Mouse (Mus musculus) intestine, postnatal 0 days (tissue): Measurements from ENCODE around the gene Kcnj10. TPM values are rescaled to one million over a fixed set of nuclear protein-coding genes. Genes with fewer than 3 reads are reported as not detected.
A peak's percentile ranks its signal among the peaks of the same experiment; 100 is the strongest.

Experiments used
- ATAC-seq: fragments of 200-750 bp; cut with Nextera tagmentation; 2 replicates; pipeline ENCODE4 v1.8.0; 2017; ENCODE audit warnings: mild to moderate bottlenecking, moderate TSS enrichment, moderate library complexity
- H3K27ac ChIP-seq: fragments of 300-500 bp; sonication (generic); 2 replicates; pipeline ENCODE4 v1.5.1; 2014; ENCODE audit warnings: mild to moderate bottlenecking, low read depth, low read length, moderate library complexity
- H3K27me3 ChIP-seq: fragments of 300-500 bp; sonication (generic); replicated peaks from 2 replicates; pipeline ENCODE4 v1.6.1; 2014; ENCODE audit warnings: low read length, mixed read lengths; ENCODE audit not compliant: control insufficient read depth, insufficient read depth
- H3K36me3 ChIP-seq: fragments of 300-500 bp; sonication (generic); 2 replicates; pipeline ENCODE4 v1.6.1; 2014; ENCODE audit warnings: mild to moderate bottlenecking, moderate library complexity; ENCODE audit not compliant: control insufficient read depth, insufficient read depth
- H3K4me1 ChIP-seq: fragments of 300-500 bp; sonication (generic); replicated peaks from 2 replicates; pipeline ENCODE4 v1.6.1; 2014; ENCODE audit warnings: antibody characterized with exemption, low read length, mixed read lengths; ENCODE audit not compliant: control insufficient read depth, insufficient read depth
- H3K4me2 ChIP-seq: fragments of 300-500 bp; sonication (generic); replicated peaks from 2 replicates; pipeline ENCODE4 v1.6.1; 2014; ENCODE audit warnings: low read depth, mild to moderate bottlenecking, moderate library complexity
- H3K4me3 ChIP-seq: fragments of 300-500 bp; sonication (generic); 2 replicates; pipeline ENCODE4 v1.5.1; 2014; ENCODE audit warnings: low read depth, low read length
- H3K9ac ChIP-seq: fragments of 300-500 bp; sonication (generic); 2 replicates; pipeline ENCODE4 v1.6.1; 2014; ENCODE audit warnings: mild to moderate bottlenecking, low read depth, low read length
- H3K9me3 ChIP-seq: fragments of 300-500 bp; sonication (generic); 2 replicates; pipeline ENCODE4 v1.6.1; 2016; ENCODE audit warnings: mixed run types; ENCODE audit not compliant: control insufficient read depth
- CTCF ChIP-seq: sonication (generic); IDR thresholded peaks from 2 replicates; pipeline ENCODE4 v1.5.1; 2016; ENCODE audit warnings: low read depth, mild to moderate bottlenecking, control low read depth, antibody characterized with exemption, moderate library complexity
- WGBS: fragments of 180-500 bp; shearing (Covaris S2); extraction: QIAGEN DNeasy Blood & Tissue Kit; methylation state at CpG from one replicate; pipeline ENCODE4 v1.1.7; 2014; 5-methylcytosine and 5-hydroxymethylcytosine counted together
- polyA plus RNA-seq: library from polyadenylated mRNA; unstranded; fragments of >200 nt; fragmentation: Nextera tagmentation; extraction: Ambion mirVana; gene quantifications from 2 replicates; pipeline ENCODE4 v1.2.1, GENCODE M21; 2015

Kcnj10 gene
- polyA plus RNA-seq, 1 experiment from 2014 or later = 0.17 TPM

DNA sequence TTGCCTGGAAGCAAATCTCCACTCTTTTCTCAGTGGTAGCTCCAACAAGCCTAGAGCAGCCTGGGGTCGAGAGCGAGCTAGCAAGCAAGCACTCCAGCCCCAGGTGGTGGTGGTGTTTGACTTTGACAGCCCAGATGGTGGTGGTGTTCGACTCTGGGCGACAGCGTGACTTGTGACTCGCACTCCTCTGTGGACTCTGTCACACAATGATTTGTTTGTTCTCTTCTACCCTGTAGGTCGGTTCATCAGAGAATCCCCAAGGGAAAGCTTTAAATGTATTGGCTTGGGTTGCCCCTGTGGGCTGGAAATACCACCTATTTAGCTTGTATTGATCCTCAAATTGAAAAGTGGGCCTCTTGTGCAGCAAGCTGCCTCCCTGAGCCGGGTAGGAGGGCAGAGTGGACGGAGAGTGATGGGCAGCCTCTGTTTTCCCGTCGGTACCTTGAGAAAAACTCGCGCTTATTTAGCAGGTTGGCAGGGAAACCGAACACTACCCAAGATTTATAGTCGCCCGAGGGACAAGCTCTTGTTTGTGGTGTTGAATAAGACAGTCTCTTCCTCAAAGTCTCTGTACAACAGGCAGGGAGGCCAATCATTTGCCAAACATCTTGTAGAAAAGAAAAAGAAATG, 65.2 kb downstream of the Kcnj10 start:
- H3K9me3 ChIP-seq = no peaks in the 10 kb centered on the region
- no peak for TF ChIP-seq CTCF
- no peaks in the 10 kb centered on the region for H3K4me1 ChIP-seq
- 39% methylated on average over 16 of the region's 16 CpGs for WGBS
- no peaks in the 10 kb centered on the region for H3K36me3 ChIP-seq
- H3K27me3 ChIP-seq = no peaks in the 10 kb centered on the region; the same call in 1 of the 2 replicates
- ATAC-seq = no peak
- H3K27ac ChIP-seq = no peak overlapping the region
- no peak overlapping the region for H3K4me3 ChIP-seq
- H3K9ac ChIP-seq = no peak overlapping the region
- no peak overlapping the region for H3K4me2 ChIP-seq

DNA sequence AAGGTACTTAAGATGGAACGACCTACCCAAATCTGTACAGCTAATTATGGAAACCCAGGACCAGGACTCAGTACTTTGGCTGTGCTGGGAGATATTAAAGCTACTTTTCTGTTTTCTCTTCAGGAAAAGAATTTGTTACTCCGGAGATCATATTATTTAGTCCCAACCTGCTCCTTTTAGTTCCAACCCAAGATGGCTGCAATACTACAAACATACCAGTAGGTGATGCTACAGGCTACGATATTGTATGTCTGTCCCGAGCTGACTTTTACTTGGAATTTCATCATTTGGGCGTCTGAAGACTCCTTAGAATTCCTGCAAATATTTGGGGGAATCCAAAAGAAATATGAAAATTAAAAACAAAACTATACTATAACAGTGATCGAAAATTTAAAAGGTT, 68.0 kb downstream of the Kcnj10 start:
- peak; percentile 92 for TF ChIP-seq CTCF
- no peaks in the 10 kb centered on the region for H3K9me3 ChIP-seq
- WGBS = 8% methylated on average over 6 of the region's 6 CpGs

DNA sequence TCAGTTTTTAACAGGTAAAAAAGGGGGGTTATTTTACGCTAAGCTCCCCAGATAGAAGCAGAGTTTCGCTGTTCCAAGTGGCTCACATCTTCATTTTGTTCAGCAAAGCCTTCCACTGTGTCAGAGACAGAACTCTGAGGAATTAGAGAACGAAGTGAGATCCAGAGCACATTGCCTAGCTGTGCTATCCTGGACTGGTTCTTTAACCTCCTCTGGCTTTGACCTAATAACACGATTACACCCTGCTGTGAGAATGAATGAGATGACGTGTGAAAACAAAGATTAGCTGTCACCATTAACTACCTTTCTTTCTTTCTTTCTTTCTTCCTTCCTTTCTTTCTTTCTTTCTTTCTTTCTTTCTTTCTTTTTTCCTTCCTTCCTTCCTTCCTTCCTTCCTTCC, 68.4 kb downstream of the Kcnj10 start:
- Histone ChIP-seq H3K9me3 (no peaks in the 10 kb centered on the region), H3K4me1 (no peaks in the 10 kb centered on the region), H3K4me2 (no peak overlapping the region), H3K27ac (no peak overlapping the region), H3K9ac (no peak overlapping the region), H3K36me3 (no peaks in the 10 kb centered on the region), H3K4me3 (no peak overlapping the region), H3K27me3 (no peaks in the 10 kb centered on the region; the same call in 1 of the 2 replicates)
- WGBS = 12% methylated on average over 5 of the region's 5 CpGs
- TF ChIP-seq CTCF = no peak
- no peak for ATAC-seq

More for the DNA sequence above, 68.0 kb downstream of the Kcnj10 start:
- Histone ChIP-seq H3K27me3 (no peaks in the 10 kb centered on the region; the same call in 1 of the 2 replicates), H3K9ac (no peak overlapping the region), H3K4me3 (no peak overlapping the region), H3K36me3 (no peaks in the 10 kb centered on the region), H3K27ac (no peak overlapping the region), H3K4me1 (no peaks in the 10 kb centered on the region), H3K4me2 (no peak overlapping the region)
- no peak for ATAC-seq

DNA sequence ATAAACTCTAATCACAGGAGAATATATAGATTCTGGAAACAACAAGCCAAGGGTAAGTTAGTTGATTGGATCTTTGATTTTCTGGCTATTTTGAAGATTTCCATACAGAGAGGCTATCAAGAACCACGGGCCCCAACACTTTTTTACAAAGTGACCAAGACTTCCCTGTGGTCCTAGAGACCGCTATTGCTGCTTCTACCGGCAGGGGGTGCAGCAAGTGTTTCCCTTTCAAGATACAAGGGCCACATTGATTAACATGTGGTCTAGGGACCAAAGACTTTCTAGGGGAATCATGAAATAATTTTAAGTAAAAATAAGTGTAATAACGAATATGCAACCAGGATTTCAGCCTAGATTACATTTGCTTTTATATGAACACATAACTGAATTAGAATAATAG, 69.8 kb downstream of the Kcnj10 start:
- WGBS = 2% methylated on average over 4 of the region's 4 CpGs
- Histone ChIP-seq H3K4me3 (no peak overlapping the region), H3K4me1 (no peaks in the 10 kb centered on the region), H3K9ac (no peak overlapping the region), H3K27ac (no peak overlapping the region), H3K9me3 (no peaks in the 10 kb centered on the region), H3K4me2 (no peak overlapping the region), H3K36me3 (no peaks in the 10 kb centered on the region), H3K27me3 (no peaks in the 10 kb centered on the region; the same call in 1 of the 2 replicates)
- ATAC-seq = no peak
- peak; percentile 85 for TF ChIP-seq CTCF

DNA sequence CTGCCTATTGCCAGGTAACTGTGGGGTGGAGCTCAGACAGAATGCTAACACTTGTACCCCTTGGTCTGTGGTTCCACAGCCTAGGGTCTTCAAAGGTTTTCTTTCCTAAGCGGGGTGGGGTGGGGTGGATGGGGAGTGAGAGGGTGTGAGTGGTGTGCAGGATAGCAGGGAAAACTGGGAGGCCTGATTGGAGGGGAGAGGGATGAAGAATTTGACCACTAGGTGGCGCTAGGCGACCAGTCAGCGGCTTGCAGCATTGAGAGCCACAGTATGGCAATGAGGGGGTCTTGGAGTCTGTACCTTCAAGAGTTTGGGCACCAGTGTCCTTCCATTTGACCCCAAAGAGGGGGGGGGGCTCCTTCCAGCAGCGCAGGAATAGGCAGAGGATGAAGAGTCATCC, 71.2 kb downstream of the Kcnj10 start:
- TF ChIP-seq CTCF = peak; percentile 98
- H3K9me3 ChIP-seq = no peaks in the 10 kb centered on the region
- H3K27me3 ChIP-seq = no peaks in the 10 kb centered on the region; the same call in 1 of the 2 replicates
- ATAC-seq = peak; percentile 60; the same call in 1 of the 2 replicates
- no peaks in the 10 kb centered on the region for H3K36me3 ChIP-seq
- H3K4me3 ChIP-seq = no peak overlapping the region
- H3K4me2 ChIP-seq = no peak overlapping the region
- no peaks in the 10 kb centered on the region for H3K4me1 ChIP-seq
- no peak overlapping the region for H3K9ac ChIP-seq
- no peak overlapping the region for H3K27ac ChIP-seq
- 2% methylated on average over 5 of the region's 5 CpGs for WGBS

DNA sequence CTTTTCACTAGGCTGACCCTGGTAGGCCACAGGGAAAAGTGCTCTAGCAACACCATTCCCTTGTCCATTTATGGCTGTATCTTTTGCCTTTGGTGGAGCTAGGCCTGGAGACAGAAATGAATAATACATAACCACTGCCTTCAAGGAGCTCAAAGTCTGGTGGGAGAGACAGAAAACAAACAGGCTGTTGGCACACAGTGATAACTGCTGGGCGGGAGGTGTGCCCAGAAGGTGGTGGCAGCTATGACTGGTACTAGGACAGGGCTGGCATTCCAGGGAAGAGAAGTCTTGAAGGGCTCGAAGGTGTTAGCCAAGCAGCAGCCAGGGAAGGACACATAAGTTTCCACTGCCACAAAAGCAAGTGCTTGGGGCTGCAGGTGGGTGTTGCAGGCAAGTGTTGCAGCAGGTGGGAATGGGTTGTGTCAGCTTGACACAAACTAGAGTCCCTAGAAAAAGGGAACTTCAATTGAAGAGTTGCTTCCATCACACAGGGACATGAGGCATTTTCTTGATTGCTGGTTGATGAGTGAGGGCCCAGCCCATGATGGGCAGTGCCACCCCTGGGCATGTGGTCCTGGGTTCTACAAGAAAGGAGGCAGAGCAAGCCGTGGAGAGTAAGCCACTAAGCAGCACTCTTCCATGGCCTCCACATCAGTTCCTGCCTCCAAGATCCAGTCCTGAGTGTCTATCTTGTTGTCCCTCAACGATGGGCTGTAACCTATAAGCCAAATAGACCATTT, 72.7 kb downstream of the Kcnj10 start:
- 74% methylated on average over 4 of the region's 4 CpGs for WGBS

More for the DNA sequence above, 72.7 kb downstream of the Kcnj10 start:
- Histone ChIP-seq H3K4me3 (no peak overlapping the region), H3K9me3 (no peaks in the 10 kb centered on the region), H3K27ac (no peak overlapping the region), H3K27me3 (no peaks in the 10 kb centered on the region), H3K36me3 (no peaks in the 10 kb centered on the region), H3K9ac (no peak overlapping the region), H3K4me1 (no peaks in the 10 kb centered on the region), H3K4me2 (no peak overlapping the region)
- no peak for ATAC-seq
- no peak for TF ChIP-seq CTCF
